Mouse (Mus musculus): ENCODE results near the gene Gm17093.
"Not testable (repeated sequence)": the region's sequence is repeated elsewhere in the genome, so short reads cannot be mapped to it uniquely, and the experiment has no call there.

DNA sequence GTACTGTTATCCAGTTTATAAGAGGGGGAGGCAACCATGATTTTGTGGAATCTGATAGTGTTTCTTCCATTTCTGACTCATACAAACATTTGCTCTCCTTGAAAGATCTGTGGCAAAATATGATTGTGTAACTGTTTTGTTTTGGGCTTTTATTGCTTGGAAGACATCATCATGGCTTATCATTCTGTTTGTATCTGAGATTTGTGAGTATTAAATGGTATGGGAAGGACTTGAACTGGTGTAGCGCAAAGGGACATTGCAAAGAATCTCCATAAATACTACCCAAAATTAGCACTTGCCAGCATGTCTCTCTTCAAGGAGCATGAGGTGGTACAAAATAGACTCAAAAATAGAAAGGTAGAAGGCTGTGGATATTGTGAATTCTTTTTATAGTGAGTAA, 25.9 kb upstream of the Gm17093 start, which contains the start of gene BC061237:
- TF ChIP-seq CTCF (IDR thresholded peaks at IDR 0.05; ENCODE audit: insufficient read depth, low read length); POLR2A (IDR thresholded peaks at IDR 0.05; ENCODE audit: borderline replicate concordance, extremely low read depth, low read depth, low read length): not testable (repeated sequence)
